Mouse (Mus musculus) WW6 (cell line): ENCODE results near the gene Ubfd1.

Experiments used
- DNase-seq: peaks from one replicate; pipeline ENCODE4 v3.0.0-alpha.2; 2013; ENCODE audit warnings: low read depth, low spot score

Ubfd1 gene

GRCm38 (mm10) chr7:122066945-122067516 lies at the start of gene Ubfd1, which contains the start of gene Ears2:
Gene Ubfd1 (plus strand): TSS chr7:122067175.
Gene Ears2 (minus strand): TSS chr7:122067263.
- DNase-seq: peak; percentile 93

GRCm38 (mm10) chr7:122018247-122018646 lies 48.7 kb upstream of the Ubfd1 start:
- no peak for DNase-seq

GRCm38 (mm10) chr7:122018978-122019377 lies 48.0 kb upstream of the Ubfd1 start:
- no peak for DNase-seq

GRCm38 (mm10) chr7:122020273-122020666 lies 46.7 kb upstream of the Ubfd1 start:
- no peak for DNase-seq

GRCm38 (mm10) chr7:122020667-122021354 lies 46.2 kb upstream of the Ubfd1 start, which contains the start of gene Gga2:
Gene Gga2 (minus strand): TSS chr7:122021222.
- DNase-seq: peak; percentile 74

- no peak for DNase-seq
Observed at GRCm38 (mm10) chr7:122022131-122022530, 44.8 kb upstream of the Ubfd1 start.

GRCm38 (mm10) chr7:122033371-122033770 lies 33.6 kb upstream of the Ubfd1 start:
- no peak for DNase-seq

- DNase-seq: no peak
Observed at GRCm38 (mm10) chr7:122034348-122034747, 32.6 kb upstream of the Ubfd1 start.

- DNase-seq: no peak
Observed at GRCm38 (mm10) chr7:122044106-122044505, 22.9 kb upstream of the Ubfd1 start.

GRCm38 (mm10) chr7:122045181-122045634 lies 21.8 kb upstream of the Ubfd1 start:
- no peak for DNase-seq

GRCm38 (mm10) chr7:122045711-122046110 lies 21.3 kb upstream of the Ubfd1 start:
- no peak for DNase-seq

GRCm38 (mm10) chr7:122046813-122047212 lies 20.2 kb upstream of the Ubfd1 start:
- DNase-seq: no peak

- DNase-seq: no peak
Observed at GRCm38 (mm10) chr7:122048191-122048590, 18.8 kb upstream of the Ubfd1 start.

- DNase-seq: no peak
Observed at GRCm38 (mm10) chr7:122050834-122051233, 16.1 kb upstream of the Ubfd1 start.

- no peak for DNase-seq
Observed at GRCm38 (mm10) chr7:122056633-122057032, 10.3 kb upstream of the Ubfd1 start.

- DNase-seq: no peak
Observed at GRCm38 (mm10) chr7:122065656-122066055, 1.3 kb upstream of the Ubfd1 start.

GRCm38 (mm10) chr7:122066102-122066944 lies 652 bp upstream of the Ubfd1 start:
- DNase-seq: no peak

- DNase-seq: no peak
Observed at GRCm38 (mm10) chr7:122067517-122068381, 774 bp downstream of the Ubfd1 start.

- no peak for DNase-seq
Observed at GRCm38 (mm10) chr7:122074374-122074773, 7.4 kb downstream of the Ubfd1 start.

GRCm38 (mm10) chr7:122079798-122080554 lies 13.0 kb downstream of the Ubfd1 start:
- no peak for DNase-seq

- DNase-seq: no peak
Observed at GRCm38 (mm10) chr7:122081071-122081470, 14.1 kb downstream of the Ubfd1 start.
